ENCODE assay signal across 51 mouse cellular contexts in the genomic region with DNA sequence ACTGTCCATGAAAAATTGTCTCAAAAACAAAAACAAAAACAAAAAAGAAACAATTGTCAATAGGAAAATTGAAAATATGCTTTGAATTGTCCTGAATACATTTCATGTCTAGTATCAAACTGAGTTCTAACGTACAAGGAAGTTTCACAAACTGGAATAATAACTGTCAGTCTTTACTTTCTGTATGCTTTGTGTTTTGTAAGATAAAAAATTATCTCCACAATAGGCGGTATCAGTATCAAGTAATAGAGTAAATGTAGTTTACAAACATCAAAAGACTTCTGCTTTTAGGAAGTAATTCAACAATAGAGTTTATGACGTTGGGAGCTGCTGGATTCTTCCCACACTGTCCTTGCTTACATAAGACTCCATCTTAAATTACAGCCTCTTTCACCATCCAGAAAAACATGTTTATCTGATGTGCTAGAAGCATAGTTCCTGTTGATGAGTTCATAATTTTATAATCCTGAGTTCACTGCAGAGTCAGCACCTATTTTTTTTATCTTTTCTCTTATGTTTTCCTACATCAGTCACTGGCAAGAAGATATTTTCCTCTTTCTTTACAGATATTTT. TPM values are rescaled to one million over a fixed set of nuclear protein-coding genes. Genes with fewer than 3 reads are reported as not detected.
"Had no signal": no experiment of that assay in that cellular context is flagged by ENCODE, and none has a peak within 500 bp of the region (broad histone marks: within the 10 kb centered on the region; RNA-seq: fewer than 3 reads in every experiment).

No protein-coding gene starts in this region.

- DNase-seq: heart, postnatal 10 days; heart, postnatal 14 days; heart, postnatal 36 days; heart, postnatal 4 days; kidney, adult 11 months; kidney, adult 18-20 months; kidney, adult 2 months; kidney, adult 8-10 months; kidney, adult 9 months; kidney, postnatal 10 days; kidney, postnatal 14 days; kidney, postnatal 25 days; kidney, postnatal 36 days; kidney, postnatal 4 days; layer of hippocampus, adult 9-11 months; layer of hippocampus, postnatal 36 days had no signal

- H3K4me1 ChIP-seq: heart, embryonic 12.5 days; heart, embryonic 13.5 days; heart, embryonic 15.5 days; hindbrain, embryonic 10.5 days; hindbrain, embryonic 12.5 days; hindbrain, embryonic 13.5 days; hindbrain, embryonic 15.5 days; intestine, embryonic 15.5 days; kidney, embryonic 15.5 days had no signal

- H3K4me3 ChIP-seq: heart, embryonic 12.5 days; heart, embryonic 13.5 days; heart, embryonic 15.5 days; hindbrain, embryonic 10.5 days; hindbrain, embryonic 12.5 days; hindbrain, embryonic 13.5 days; hindbrain, embryonic 15.5 days; intestine, embryonic 15.5 days; kidney, embryonic 15.5 days; layer of hippocampus, adult 2 months; left cerebral cortex, adult 2 months had no signal

- H3K27ac ChIP-seq: heart, embryonic 13.5 days; heart, embryonic 15.5 days; hindbrain, embryonic 10.5 days; hindbrain, embryonic 12.5 days; hindbrain, embryonic 13.5 days; hindbrain, embryonic 14.5 days; hindbrain, embryonic 15.5 days; hindbrain, postnatal 0 days; intestine, embryonic 15.5 days; kidney, embryonic 15.5 days; kidney, postnatal 0 days; layer of hippocampus, adult 2 months; left cerebral cortex, adult 2 months had no signal

- H3K9ac ChIP-seq: heart, embryonic 12.5 days; heart, embryonic 13.5 days; heart, embryonic 15.5 days; hindbrain, embryonic 12.5 days; hindbrain, embryonic 13.5 days; hindbrain, embryonic 14.5 days; hindbrain, embryonic 15.5 days; intestine, embryonic 15.5 days; kidney, embryonic 15.5 days had no signal

- ATAC-seq: hindbrain, embryonic 16.5 days; hindbrain, postnatal 0 days; inflammation-experienced regulatory T-cells, adult 6 months; intestine, embryonic 15.5 days; intestine, embryonic 16.5 days; intestine, postnatal 0 days had no signal

- H3K36me3 ChIP-seq: heart, embryonic 12.5 days; heart, embryonic 13.5 days; heart, embryonic 15.5 days; hindbrain, embryonic 10.5 days; hindbrain, embryonic 12.5 days; hindbrain, embryonic 13.5 days; hindbrain, embryonic 15.5 days; intestine, embryonic 15.5 days; kidney, embryonic 15.5 days had no signal

- H3K27me3 ChIP-seq: heart, embryonic 12.5 days; heart, embryonic 13.5 days; heart, embryonic 15.5 days; hindbrain, embryonic 12.5 days; hindbrain, embryonic 13.5 days; hindbrain, embryonic 15.5 days; intestine, embryonic 15.5 days; kidney, embryonic 15.5 days had no signal

- H3K9me3 ChIP-seq: heart, embryonic 12.5 days; heart, embryonic 13.5 days; heart, embryonic 15.5 days; hindbrain, embryonic 10.5 days; hindbrain, embryonic 12.5 days; hindbrain, embryonic 13.5 days; hindbrain, embryonic 15.5 days; intestine, embryonic 15.5 days; kidney, embryonic 15.5 days had no signal

RNA-seq across cellular contexts. Expression of a gene that starts 5.6 kb away (rescaled TPM):
- total RNA-seq: heart, postnatal 10 days; heart, postnatal 14 days; heart, postnatal 25 days; heart, postnatal 36 days; heart, postnatal 4 days; hematopoietic stem cell, adult 5-6 weeks; hindbrain, postnatal 0 days; layer of hippocampus, adult 18-20 months; layer of hippocampus, adult 2 months; layer of hippocampus, adult 8-10 months; layer of hippocampus, postnatal 10 days; layer of hippocampus, postnatal 14 days; layer of hippocampus, postnatal 25 days; layer of hippocampus, postnatal 36 days; left cerebral cortex, adult 18-20 months; left cerebral cortex, adult 2 months; left cerebral cortex, adult 8-10 months had no signal
- polyA plus RNA-seq: heart, embryonic 12.5 days; heart, embryonic 13.5 days; heart, embryonic 14.5 days; heart, embryonic 15.5 days; heart, embryonic 16.5 days; heart, postnatal 0 days; hindbrain, embryonic 10.5 days; hindbrain, embryonic 11.5 days; hindbrain, embryonic 12.5 days; hindbrain, embryonic 13.5 days; hindbrain, embryonic 14.5 days; hindbrain, embryonic 15.5 days; hindbrain, embryonic 16.5 days; hindbrain, postnatal 0 days; inflammation-experienced regulatory T-cells, adult 6 months; intestine, embryonic 14.5 days; intestine, embryonic 15.5 days; kidney, adult 2 months; kidney, embryonic 14.5 days; kidney, embryonic 15.5 days; kidney, embryonic 16.5 days; kidney, postnatal 0 days; large intestine, adult 2 months had no signal

RNA-seq across cellular contexts. Expression of a gene that starts 14.0 kb away (rescaled TPM):
- total RNA-seq: heart, postnatal 10 days; heart, postnatal 14 days; heart, postnatal 25 days; heart, postnatal 36 days; heart, postnatal 4 days; hematopoietic stem cell, adult 5-6 weeks; hindbrain, postnatal 0 days; layer of hippocampus, adult 18-20 months; layer of hippocampus, adult 2 months; layer of hippocampus, adult 8-10 months; layer of hippocampus, postnatal 10 days; layer of hippocampus, postnatal 14 days; layer of hippocampus, postnatal 25 days; layer of hippocampus, postnatal 36 days; left cerebral cortex, adult 18-20 months; left cerebral cortex, adult 2 months; left cerebral cortex, adult 8-10 months had no signal
- polyA plus RNA-seq: heart, embryonic 14.5 days; heart, postnatal 0 days; hindbrain, embryonic 10.5 days; hindbrain, embryonic 11.5 days; hindbrain, embryonic 12.5 days; hindbrain, embryonic 13.5 days; hindbrain, embryonic 14.5 days; hindbrain, embryonic 15.5 days; hindbrain, embryonic 16.5 days; hindbrain, postnatal 0 days; inflammation-experienced regulatory T-cells, adult 6 months had no signal
